Mouse (Mus musculus): ENCODE results near the gene Trpm1.
"Not testable (repeated sequence)": the region's sequence is repeated elsewhere in the genome, so short reads cannot be mapped to it uniquely, and the experiment has no call there.

Gene Trpm1

GRCm38 (mm10) chr7:64153535-64153934 lies at the start of gene Trpm1:
Gene Trpm1, plus strand, starts transcription at chr7:64153835.
- DNase-seq (ENCODE audit: low read depth, low spot score): no peak
- H3K36me3 ChIP-seq (ENCODE audit: control insufficient read depth, insufficient read depth, low read length, poor library complexity, severe bottlenecking): no peaks in the 10 kb centered on the region
- no peaks in the 10 kb centered on the region for H3K27me3 ChIP-seq (ENCODE audit: control insufficient read depth, insufficient read depth, low read length, poor library complexity, severe bottlenecking)

- Histone ChIP-seq H3K27me3 (ENCODE audit: control insufficient read depth, insufficient read depth, low read length, poor library complexity, severe bottlenecking) (no peaks in the 10 kb centered on the region), H3K36me3 (ENCODE audit: control insufficient read depth, insufficient read depth, low read length, poor library complexity, severe bottlenecking) (no peaks in the 10 kb centered on the region)
- DNase-seq (ENCODE audit: low read depth, low spot score): no peak
Measured at GRCm38 (mm10) chr7:64122131-64122715, 31.4 kb upstream of the Trpm1 start.

- DNase-seq (ENCODE audit: low read depth, low spot score): no peak
- Histone ChIP-seq H3K27me3 (ENCODE audit: control insufficient read depth, insufficient read depth, low read length, poor library complexity, severe bottlenecking) (no peaks in the 10 kb centered on the region), H3K36me3 (ENCODE audit: control insufficient read depth, insufficient read depth, low read length, poor library complexity, severe bottlenecking) (no peaks in the 10 kb centered on the region)
Measured at GRCm38 (mm10) chr7:64123721-64124120, 29.9 kb upstream of the Trpm1 start.

- H3K27me3 ChIP-seq (ENCODE audit: control insufficient read depth, insufficient read depth, low read length, poor library complexity, severe bottlenecking); DNase-seq (ENCODE audit: low read depth, low spot score); H3K36me3 ChIP-seq (ENCODE audit: control insufficient read depth, insufficient read depth, low read length, poor library complexity, severe bottlenecking): not testable (repeated sequence)
Measured at GRCm38 (mm10) chr7:64125994-64126393, 27.6 kb upstream of the Trpm1 start.

GRCm38 (mm10) chr7:64139866-64140265 lies 13.8 kb upstream of the Trpm1 start:
- Histone ChIP-seq H3K36me3 (ENCODE audit: control insufficient read depth, insufficient read depth, low read length, poor library complexity, severe bottlenecking) (no peaks in the 10 kb centered on the region), H3K27me3 (ENCODE audit: control insufficient read depth, insufficient read depth, low read length, poor library complexity, severe bottlenecking) (no peaks in the 10 kb centered on the region)
- no peak for DNase-seq (ENCODE audit: low read depth, low spot score)

- peak; percentile 81 for DNase-seq (ENCODE audit: low read depth, low spot score)
- Histone ChIP-seq H3K27me3 (ENCODE audit: control insufficient read depth, insufficient read depth, low read length, poor library complexity, severe bottlenecking) (no peaks in the 10 kb centered on the region), H3K36me3 (ENCODE audit: control insufficient read depth, insufficient read depth, low read length, poor library complexity, severe bottlenecking) (no peaks in the 10 kb centered on the region)
Measured at GRCm38 (mm10) chr7:64141301-64142032, 12.2 kb upstream of the Trpm1 start.

- H3K36me3 ChIP-seq (ENCODE audit: control insufficient read depth, insufficient read depth, low read length, poor library complexity, severe bottlenecking): no peaks in the 10 kb centered on the region
- DNase-seq (ENCODE audit: low read depth, low spot score): no peak
- no peaks in the 10 kb centered on the region for H3K27me3 ChIP-seq (ENCODE audit: control insufficient read depth, insufficient read depth, low read length, poor library complexity, severe bottlenecking)
Measured at GRCm38 (mm10) chr7:64149337-64149736, 4.3 kb upstream of the Trpm1 start.

GRCm38 (mm10) chr7:64149747-64150146 lies 3.9 kb upstream of the Trpm1 start:
- no peaks in the 10 kb centered on the region for H3K36me3 ChIP-seq (ENCODE audit: control insufficient read depth, insufficient read depth, low read length, poor library complexity, severe bottlenecking)
- DNase-seq (ENCODE audit: low read depth, low spot score): peak; percentile 51
- no peaks in the 10 kb centered on the region for H3K27me3 ChIP-seq (ENCODE audit: control insufficient read depth, insufficient read depth, low read length, poor library complexity, severe bottlenecking)

- no peaks in the 10 kb centered on the region for H3K27me3 ChIP-seq (ENCODE audit: control insufficient read depth, insufficient read depth, low read length, poor library complexity, severe bottlenecking)
- no peaks in the 10 kb centered on the region for H3K36me3 ChIP-seq (ENCODE audit: control insufficient read depth, insufficient read depth, low read length, poor library complexity, severe bottlenecking)
- DNase-seq (ENCODE audit: low read depth, low spot score): no peak
Measured at GRCm38 (mm10) chr7:64150436-64151080, 3.1 kb upstream of the Trpm1 start.

GRCm38 (mm10) chr7:64155226-64155625 lies 1.6 kb downstream of the Trpm1 start:
- no peaks in the 10 kb centered on the region for H3K27me3 ChIP-seq (ENCODE audit: control insufficient read depth, insufficient read depth, low read length, poor library complexity, severe bottlenecking)
- DNase-seq (ENCODE audit: low read depth, low spot score): no peak
- no peaks in the 10 kb centered on the region for H3K36me3 ChIP-seq (ENCODE audit: control insufficient read depth, insufficient read depth, low read length, poor library complexity, severe bottlenecking)

- H3K27me3 ChIP-seq (ENCODE audit: control insufficient read depth, insufficient read depth, low read length, poor library complexity, severe bottlenecking): no peaks in the 10 kb centered on the region
- H3K36me3 ChIP-seq (ENCODE audit: control insufficient read depth, insufficient read depth, low read length, poor library complexity, severe bottlenecking): no peaks in the 10 kb centered on the region
- peak; percentile 31 for DNase-seq (ENCODE audit: low read depth, low spot score)
Measured at GRCm38 (mm10) chr7:64155687-64156086, 2.1 kb downstream of the Trpm1 start.

GRCm38 (mm10) chr7:64156271-64156911 lies 2.8 kb downstream of the Trpm1 start:
- no peaks in the 10 kb centered on the region for H3K27me3 ChIP-seq (ENCODE audit: control insufficient read depth, insufficient read depth, low read length, poor library complexity, severe bottlenecking)
- no peaks in the 10 kb centered on the region for H3K36me3 ChIP-seq (ENCODE audit: control insufficient read depth, insufficient read depth, low read length, poor library complexity, severe bottlenecking)
- DNase-seq (ENCODE audit: low read depth, low spot score): no peak

- H3K36me3 ChIP-seq (ENCODE audit: control insufficient read depth, insufficient read depth, low read length, poor library complexity, severe bottlenecking): no peaks in the 10 kb centered on the region
- DNase-seq (ENCODE audit: low read depth, low spot score): no peak
- no peaks in the 10 kb centered on the region for H3K27me3 ChIP-seq (ENCODE audit: control insufficient read depth, insufficient read depth, low read length, poor library complexity, severe bottlenecking)
Measured at GRCm38 (mm10) chr7:64156918-64157690, 3.5 kb downstream of the Trpm1 start.

GRCm38 (mm10) chr7:64158281-64159055 lies 4.8 kb downstream of the Trpm1 start:
- Histone ChIP-seq H3K36me3 (ENCODE audit: control insufficient read depth, insufficient read depth, low read length, poor library complexity, severe bottlenecking) (no peaks in the 10 kb centered on the region), H3K27me3 (ENCODE audit: control insufficient read depth, insufficient read depth, low read length, poor library complexity, severe bottlenecking) (no peaks in the 10 kb centered on the region)
- no peak for DNase-seq (ENCODE audit: low read depth, low spot score)
